Mouse (Mus musculus) gastrocnemius, adult 18-20 months (tissue): ENCODE results near the gene Psap. TPM values are rescaled to one million over a fixed set of nuclear protein-coding genes. Genes with fewer than 3 reads are reported as not detected.
A peak's percentile ranks its signal among the peaks of the same experiment; 100 is the strongest.

ENCODE experiments used
- DNase-seq: peaks from one replicate; pipeline ENCODE4 v3.0.0; 2021; ENCODE audit warnings: low spot score
- total RNA-seq, 2 experiments: library from RNA; stranded (reverse); gene quantifications; 2 replicates each; pipeline ENCODE4 v1.2.3; 2021

Psap gene
- total RNA-seq, 2 experiments from 2014 or later, result 764 to 769 TPM

DNA sequence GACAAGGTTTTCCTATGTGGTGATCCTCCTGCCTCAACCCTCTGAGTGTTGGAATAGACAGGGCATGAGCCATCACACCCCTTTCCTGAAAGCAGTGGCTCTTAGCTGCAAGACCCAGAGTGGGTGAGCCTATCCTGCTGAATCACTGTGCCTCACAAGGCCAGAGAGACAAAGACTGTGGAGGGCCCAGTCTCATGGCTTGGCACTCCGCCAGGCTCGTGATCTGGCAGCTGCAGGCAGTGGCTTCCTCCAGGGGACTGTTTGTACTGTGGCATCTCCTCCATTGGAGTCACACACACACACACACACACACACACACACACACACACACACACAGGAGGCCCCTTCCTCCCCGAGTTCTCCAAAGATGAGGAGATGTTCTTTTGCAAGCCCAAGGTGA is 15.0 kb upstream of the Psap start:
- DNase-seq, result peak; percentile 80

DNA sequence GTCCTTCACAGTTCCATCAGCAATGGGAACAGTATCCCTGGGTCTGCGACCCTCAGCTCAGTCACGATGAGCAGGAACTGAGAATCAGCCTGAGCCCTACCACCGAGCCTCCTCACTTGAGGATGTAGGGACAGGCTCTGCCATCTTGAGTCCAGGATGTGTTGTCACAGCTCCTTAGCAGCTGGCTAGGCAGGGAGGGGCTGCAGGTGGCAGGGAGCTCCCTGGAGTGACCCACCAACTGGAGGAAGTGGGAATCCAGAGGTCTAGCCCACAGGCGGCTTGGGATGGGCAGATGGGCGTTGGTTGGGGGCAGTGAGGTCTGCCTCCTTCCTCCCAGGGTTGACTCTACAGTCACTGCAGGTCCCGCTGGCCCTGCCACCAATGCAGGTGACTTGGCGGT is 14.1 kb upstream of the Psap start:
- no peak for DNase-seq

DNA sequence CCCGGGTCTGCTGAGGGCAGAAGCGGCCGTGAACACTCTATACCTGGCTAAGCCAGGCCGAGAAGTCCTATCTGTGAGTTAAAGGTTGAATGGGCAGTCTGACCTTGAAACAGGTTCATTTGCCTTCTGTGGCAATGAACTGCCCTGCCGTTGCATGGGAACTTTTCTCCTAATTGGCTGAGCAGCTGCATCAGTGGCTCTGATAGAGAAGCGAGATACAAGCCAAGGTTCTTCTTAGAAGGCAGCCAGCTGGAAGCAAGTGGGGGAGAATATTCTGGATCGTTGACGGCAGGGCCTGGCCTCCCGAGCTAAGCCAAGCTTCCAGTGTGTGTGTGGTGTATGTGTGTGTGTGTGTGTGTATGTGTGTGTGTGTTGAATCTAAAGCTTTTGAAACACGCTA is 12.2 kb upstream of the Psap start:
- DNase-seq, result peak; percentile 68

DNA sequence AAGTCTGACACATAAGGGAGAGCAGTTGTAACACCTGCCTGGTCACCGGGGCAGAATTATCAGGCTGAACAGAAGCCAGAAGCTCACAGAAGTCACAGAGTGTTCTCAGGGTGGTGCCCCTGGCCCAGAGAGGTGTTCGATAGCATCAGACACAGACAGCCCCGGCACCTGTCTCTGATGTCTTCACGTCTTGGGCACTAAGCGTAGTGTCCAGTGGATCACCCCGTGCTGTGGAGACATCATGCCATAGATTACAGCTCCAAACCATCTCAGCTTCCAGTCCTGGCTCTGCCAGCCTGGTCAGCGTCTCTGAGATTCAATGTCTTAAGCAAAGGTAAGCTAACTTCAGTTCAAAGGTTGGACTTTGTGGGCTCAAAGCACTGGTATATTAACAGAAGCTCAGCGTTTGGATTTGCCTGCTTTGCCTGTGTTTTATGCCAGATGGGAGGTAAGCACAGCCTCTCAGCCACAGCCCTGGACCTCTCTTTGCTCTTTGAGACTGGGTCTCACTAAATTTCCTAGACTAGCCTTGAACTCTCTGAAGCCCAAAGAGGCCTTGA is 10.5 kb upstream of the Psap start:
- DNase-seq, result peak; percentile 75

DNA sequence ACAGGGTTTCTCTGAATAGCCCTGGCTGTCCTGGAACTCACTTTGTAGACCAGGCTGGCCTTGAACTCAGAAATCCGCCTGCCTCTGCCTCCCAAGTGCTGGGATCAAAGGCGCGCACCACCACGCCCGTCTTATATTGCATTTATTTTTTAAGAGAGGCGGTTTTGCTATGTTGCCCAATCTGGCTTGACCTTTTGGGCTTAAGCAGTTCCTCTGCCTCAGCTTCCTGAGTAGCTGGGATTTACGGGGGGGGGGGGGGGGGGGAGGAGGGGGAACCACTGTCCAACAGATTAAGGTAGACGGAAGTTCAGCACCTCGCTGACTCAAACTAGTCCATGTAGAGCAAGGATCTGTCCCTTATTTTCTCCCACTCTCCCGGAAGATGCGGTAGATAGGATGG is 8.7 kb upstream of the Psap start:
- no peak for DNase-seq

DNA sequence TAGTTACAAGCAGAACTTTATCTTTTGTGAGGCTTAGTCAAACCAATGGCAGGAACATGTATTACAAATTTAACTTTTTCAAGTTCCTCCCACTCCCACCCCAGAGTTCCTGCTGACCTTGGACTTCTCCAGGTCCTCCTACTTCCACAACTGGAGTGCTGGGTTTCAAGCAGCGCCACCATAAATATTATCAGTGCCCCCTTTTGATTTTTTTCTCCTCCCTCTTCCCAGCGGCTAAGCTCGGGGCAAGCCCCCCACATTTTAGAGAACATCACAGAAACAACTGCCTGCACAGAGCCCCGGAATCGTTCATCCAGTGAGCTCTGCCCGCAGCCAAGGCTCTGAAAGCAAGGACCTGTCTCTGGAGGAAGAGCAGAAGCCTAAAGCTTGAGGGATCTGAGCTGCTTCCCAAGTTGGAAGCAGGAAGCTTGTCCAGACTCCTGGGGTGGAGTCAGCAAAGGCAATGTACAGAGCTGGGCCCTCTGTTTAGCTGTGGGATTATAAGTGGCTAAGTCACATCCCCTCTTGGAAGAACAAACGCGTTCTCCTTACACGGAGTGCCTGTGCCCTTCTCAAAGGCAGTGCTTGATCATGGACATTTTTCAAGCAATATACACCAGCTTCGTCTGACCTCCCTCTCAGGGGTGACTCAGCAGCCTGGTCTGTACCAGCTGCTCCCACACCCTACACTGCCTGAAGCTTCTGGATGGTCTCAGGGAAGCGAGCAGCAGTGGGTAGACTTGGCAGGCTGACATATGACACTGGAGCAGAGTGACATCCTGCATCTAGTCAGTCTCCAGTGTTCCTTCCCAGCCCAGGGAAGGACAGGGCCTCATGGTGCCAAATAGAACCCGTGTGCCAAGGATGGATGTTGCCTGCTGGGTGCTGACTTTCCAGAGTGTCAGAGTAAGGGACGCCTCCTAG is 8.0 kb upstream of the Psap start:
- peak; percentile 76 for DNase-seq

DNA sequence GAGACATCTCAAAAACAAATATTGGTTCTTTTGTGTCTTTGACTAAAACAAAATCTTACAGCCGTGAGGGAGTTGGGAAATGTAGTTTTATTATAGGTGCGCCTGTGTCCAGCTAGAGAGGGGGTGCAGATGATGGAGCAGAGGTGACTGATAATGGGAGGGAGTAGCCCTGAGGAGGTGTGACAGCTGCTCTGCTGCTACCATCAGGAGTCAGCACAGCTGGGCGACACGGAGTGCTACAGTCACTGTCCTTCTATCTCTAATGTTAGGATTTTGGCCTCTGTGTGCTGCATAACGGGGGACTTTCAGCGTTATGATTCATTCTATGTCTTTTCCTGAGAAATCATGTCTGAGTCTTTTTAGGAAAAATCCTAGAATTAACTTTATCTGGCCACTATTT is 6.4 kb upstream of the Psap start:
- no peak for DNase-seq

GRCm38 (mm10) chr10:60272241-60272640 is 5.2 kb upstream of the Psap start:
- DNase-seq, result no peak

- DNase-seq, result no peak
These were observed 4.0 kb upstream of the Psap start for GRCm38 (mm10) chr10:60273382-60273781.

- DNase-seq, result no peak
These were observed 576 bp downstream of the Psap start for GRCm38 (mm10) chr10:60278006-60278399.

- DNase-seq, result no peak
These were observed 1.4 kb downstream of the Psap start for GRCm38 (mm10) chr10:60278786-60279185.

GRCm38 (mm10) chr10:60279290-60279940 is 2.0 kb downstream of the Psap start:
- DNase-seq, result no peak

GRCm38 (mm10) chr10:60279941-60280301 is 2.5 kb downstream of the Psap start:
- peak; percentile 70 for DNase-seq

GRCm38 (mm10) chr10:60280353-60280752 is 2.9 kb downstream of the Psap start:
- DNase-seq, result no peak

DNA sequence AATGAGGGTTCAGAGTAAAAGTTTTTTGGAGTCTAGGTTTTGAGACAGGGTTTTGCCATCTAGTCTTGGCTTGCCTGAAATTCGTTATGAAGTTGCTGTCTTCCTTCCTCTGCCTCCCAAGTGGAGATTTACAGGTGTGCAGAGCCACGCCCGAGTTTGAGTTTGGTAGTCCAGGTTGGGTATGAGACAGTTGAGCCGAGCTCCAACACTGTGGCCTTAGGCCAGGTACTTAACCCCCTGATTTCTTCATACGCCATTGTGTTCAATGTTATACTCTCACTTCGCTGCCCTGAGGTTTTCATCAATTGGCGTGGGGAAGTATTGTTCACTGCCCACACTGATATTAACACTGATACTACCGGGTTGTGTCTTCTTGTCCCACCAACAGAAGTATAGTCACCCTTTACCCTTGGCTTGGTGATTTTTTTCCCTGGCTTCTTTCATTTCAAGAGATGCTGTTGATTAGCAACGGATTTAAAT is 4.2 kb downstream of the Psap start:
- DNase-seq, result no peak

DNA sequence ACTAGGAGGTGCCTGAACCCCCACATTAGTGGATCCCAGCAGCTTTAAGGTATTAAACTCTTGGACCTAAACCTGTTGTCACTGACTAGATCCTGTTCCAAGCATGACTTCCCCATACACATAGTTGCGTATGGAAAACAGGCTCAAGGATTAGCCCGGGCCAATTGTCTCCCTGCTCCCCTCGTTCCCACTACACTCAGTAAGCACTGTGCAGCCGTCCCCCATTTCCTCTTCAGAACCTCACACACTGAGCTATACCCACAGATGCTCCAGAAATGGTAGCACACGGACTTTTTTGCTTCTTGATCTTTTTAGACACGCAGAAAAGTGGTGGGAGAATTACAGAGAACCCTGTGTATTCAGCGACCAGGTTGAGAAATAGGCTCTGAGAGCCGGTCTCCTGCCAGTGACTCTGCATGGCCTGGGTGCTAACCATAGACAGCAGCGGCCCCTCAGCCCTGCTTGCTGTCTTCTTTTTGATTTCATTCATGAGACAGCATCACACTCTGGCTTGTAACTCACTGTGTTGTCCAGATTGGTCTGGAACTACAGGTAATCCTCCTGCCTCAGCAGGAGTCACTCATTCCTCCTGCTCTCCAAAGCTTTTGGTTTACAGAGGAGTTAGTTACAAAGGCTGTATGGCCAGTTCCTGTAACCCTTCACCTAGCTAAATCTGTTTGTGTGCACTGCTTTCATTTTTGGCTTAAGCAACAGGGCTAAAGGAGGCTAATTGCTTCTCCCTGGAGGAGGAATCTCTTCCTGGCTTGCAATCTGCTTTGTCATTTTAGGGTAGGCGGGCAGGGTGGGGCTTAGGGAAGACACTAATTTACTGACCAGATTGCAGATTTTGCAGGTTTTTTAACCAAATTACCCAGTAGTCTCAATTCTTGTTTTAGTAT is 4.9 kb downstream of the Psap start:
- peak; percentile 70 for DNase-seq

DNA sequence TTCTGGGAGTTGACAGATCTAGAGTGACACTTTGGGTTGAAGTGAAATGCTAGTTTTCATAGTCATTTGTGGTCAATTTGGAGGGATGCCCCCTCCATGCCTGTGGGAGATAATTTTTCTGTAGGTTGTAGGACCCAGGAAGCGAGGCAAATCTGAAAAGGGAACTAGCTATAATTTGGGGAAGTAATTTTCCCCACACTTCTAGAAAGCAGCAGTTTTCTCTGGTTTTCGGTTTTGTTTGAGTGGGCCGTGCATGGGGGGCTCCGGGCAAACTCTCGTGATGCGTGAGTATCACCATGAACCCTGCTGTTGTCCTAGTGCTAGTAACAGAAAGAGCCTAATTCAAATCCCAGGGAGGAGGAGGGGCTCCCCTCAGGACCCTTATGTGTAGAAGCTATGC is 6.8 kb downstream of the Psap start:
- no peak for DNase-seq

GRCm38 (mm10) chr10:60284676-60285111 is 7.3 kb downstream of the Psap start:
- no peak for DNase-seq

- no peak for DNase-seq
These were observed 7.8 kb downstream of the Psap start for GRCm38 (mm10) chr10:60285183-60285582.

GRCm38 (mm10) chr10:60285676-60286372 is 8.4 kb downstream of the Psap start:
- DNase-seq, result peak; percentile 66

GRCm38 (mm10) chr10:60286546-60286945 is 9.1 kb downstream of the Psap start:
- DNase-seq, result no peak
